Mouse (Mus musculus): ENCODE data around the gene Cdh26. TPM values are rescaled to one million over a fixed set of nuclear protein-coding genes. Genes with fewer than 3 reads are reported as not detected.

The Cdh26 gene
- polyA plus RNA-seq (2012; rRNA removed) = 0.08 and 0.12 TPM in 2 replicates

- Histone ChIP-seq H3K27me3 (replicated peaks; ENCODE audit: control insufficient read depth, insufficient read depth, low read length) (no peaks in the 10 kb centered on the region), H3K4me1 (ENCODE audit: control insufficient read depth, insufficient read depth, low read length) (no peaks in the 10 kb centered on the region), H3K27ac (ENCODE audit: insufficient read depth, low read depth, low read length) (no peak within 1 kb of the TSS), H3K4me3 (ENCODE audit: insufficient read depth, low read depth, low read length) (no peak within 1 kb of the TSS), H3K36me3 (ENCODE audit: control insufficient read depth, insufficient read depth, low read length) (no peaks in the 10 kb centered on the region)
- 96% methylated on average over 4 of the region's 4 CpGs for WGBS
- TF ChIP-seq CTCF (conservative IDR thresholded peaks at IDR 0.05; ENCODE audit: insufficient read depth, insufficient read length, low read depth, low read length) = no peak
- no peak for TF ChIP-seq POLR2A (IDR thresholded peaks at IDR 0.05; ENCODE audit: low read depth, low read length)
- no peak for DNase-seq
Measured at GRCm38 (mm10) chr2:178430231-178430630, at the start of gene Cdh26. Gene Cdh26 (plus strand): TSS chr2:178430531.

DNA sequence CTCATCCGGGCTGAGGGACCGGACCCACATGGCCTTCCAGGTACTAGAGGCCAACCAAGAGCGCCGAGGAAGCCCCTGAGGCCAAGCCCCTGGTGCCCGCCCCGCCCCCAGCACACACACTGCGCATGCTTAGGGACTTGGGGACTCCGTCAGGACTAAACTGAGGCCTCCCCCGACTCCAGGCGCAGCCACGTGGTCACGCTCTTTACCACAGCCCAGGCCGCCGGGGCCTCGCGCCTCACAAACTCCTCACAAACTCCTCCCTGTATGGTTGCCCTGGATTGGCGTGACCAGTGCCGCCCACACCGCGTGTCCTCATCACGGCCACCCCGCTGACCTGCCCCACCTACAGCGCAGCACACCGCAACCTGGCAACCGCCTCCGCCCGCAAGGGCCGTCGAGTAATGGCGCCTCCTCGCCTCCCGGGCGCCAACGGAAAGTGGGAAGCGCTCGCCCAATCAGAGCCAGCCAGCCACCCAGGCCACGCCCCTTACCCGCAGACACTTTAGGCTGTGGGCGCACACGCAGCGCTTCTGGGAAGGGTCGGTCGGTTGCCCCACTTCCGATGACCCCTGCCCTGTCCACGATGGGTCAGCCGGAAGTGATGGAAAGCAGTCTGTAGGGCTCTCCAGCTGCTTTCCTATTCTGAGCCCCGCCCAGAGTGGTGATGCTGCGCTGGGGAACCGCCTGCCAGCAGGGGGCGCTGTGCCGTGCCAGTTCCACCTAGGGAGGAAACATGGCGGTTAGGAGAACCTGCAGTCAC, 23.1 kb upstream of the Cdh26 start, which contains the start of gene Sycp2:
Gene Sycp2 (minus strand): TSS at position 633 of the 763 bp plus-strand sequence.
- Histone ChIP-seq H3K27me3 (replicated peaks; ENCODE audit: control insufficient read depth, insufficient read depth, low read length) (no peaks in the 10 kb centered on the region), H3K36me3 (ENCODE audit: control insufficient read depth, insufficient read depth, low read length) (no peaks in the 10 kb centered on the region), H3K4me1 (ENCODE audit: control insufficient read depth, insufficient read depth, low read length) (no peaks in the 10 kb centered on the region), H3K4me3 (ENCODE audit: insufficient read depth, low read depth, low read length) (no peak within 1 kb of the TSS), H3K27ac (ENCODE audit: insufficient read depth, low read depth, low read length) (no peak within 1 kb of the TSS)
- no peak for TF ChIP-seq CTCF (conservative IDR thresholded peaks at IDR 0.05; ENCODE audit: insufficient read depth, insufficient read length, low read depth, low read length)
- 87% methylated on average over 52 of the region's 52 CpGs for WGBS
- DNase-seq = no peak

GRCm38 (mm10) chr2:178409024-178409423, 21.3 kb upstream of the Cdh26 start:
- Histone ChIP-seq H3K36me3 (ENCODE audit: control insufficient read depth, insufficient read depth, low read length) (no peaks in the 10 kb centered on the region), H3K27ac (ENCODE audit: insufficient read depth, low read depth, low read length) (no peak overlapping the region), H3K4me1 (ENCODE audit: control insufficient read depth, insufficient read depth, low read length) (no peaks in the 10 kb centered on the region), H3K27me3 (replicated peaks; ENCODE audit: control insufficient read depth, insufficient read depth, low read length) (no peaks in the 10 kb centered on the region), H3K4me3 (ENCODE audit: insufficient read depth, low read depth, low read length) (no peak overlapping the region)
- no peak for DNase-seq
- TF ChIP-seq CTCF (conservative IDR thresholded peaks at IDR 0.05; ENCODE audit: insufficient read depth, insufficient read length, low read depth, low read length) (no peak), POLR2A (IDR thresholded peaks at IDR 0.05; ENCODE audit: low read depth, low read length) (no peak)
- WGBS = 46% methylated on average over 1 of the region's 1 CpGs

GRCm38 (mm10) chr2:178410286-178410685, 20.0 kb upstream of the Cdh26 start:
- 77% methylated on average over 6 of the region's 6 CpGs for WGBS
- TF ChIP-seq CTCF (conservative IDR thresholded peaks at IDR 0.05; ENCODE audit: insufficient read depth, insufficient read length, low read depth, low read length) (no peak), POLR2A (IDR thresholded peaks at IDR 0.05; ENCODE audit: low read depth, low read length) (no peak)
- H3K36me3 ChIP-seq (ENCODE audit: control insufficient read depth, insufficient read depth, low read length) = no peaks in the 10 kb centered on the region
- H3K4me1 ChIP-seq (ENCODE audit: control insufficient read depth, insufficient read depth, low read length) = 0 out of 2 replicates have a peak, but pooled peaks cover 3% of the 10 kb centered on the region
- H3K27ac ChIP-seq (ENCODE audit: insufficient read depth, low read depth, low read length) = no peak overlapping the region
- H3K4me3 ChIP-seq (ENCODE audit: insufficient read depth, low read depth, low read length) = no peak overlapping the region
- DNase-seq = no peak
- H3K27me3 ChIP-seq (replicated peaks; ENCODE audit: control insufficient read depth, insufficient read depth, low read length) = no peaks in the 10 kb centered on the region

DNA sequence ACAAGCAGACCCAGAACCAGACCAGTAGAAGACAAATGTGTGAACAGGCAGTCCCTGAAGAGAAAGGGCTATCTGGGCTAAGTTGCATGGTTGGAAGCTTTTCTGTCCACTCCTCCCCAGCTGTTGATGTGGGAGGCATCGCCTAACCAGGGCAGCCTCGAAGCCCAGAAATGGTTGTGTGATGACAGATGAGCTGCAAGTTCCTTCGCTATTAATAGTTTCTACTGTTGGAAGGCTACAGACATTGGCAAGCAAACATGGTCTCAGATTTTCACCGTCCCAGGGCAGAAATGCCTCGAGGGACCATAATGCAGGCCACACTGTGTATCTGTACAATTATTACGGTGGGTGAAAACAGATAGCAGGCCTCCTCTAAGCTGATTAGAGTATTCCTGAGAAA, 17.7 kb upstream of the Cdh26 start:
- no peak overlapping the region for H3K4me3 ChIP-seq (ENCODE audit: insufficient read depth, low read depth, low read length)
- H3K27me3 ChIP-seq (replicated peaks; ENCODE audit: control insufficient read depth, insufficient read depth, low read length) = no peaks in the 10 kb centered on the region
- 0 out of 2 replicates have a peak, but pooled peaks cover 3% of the 10 kb centered on the region for H3K4me1 ChIP-seq (ENCODE audit: control insufficient read depth, insufficient read depth, low read length)
- no peak for TF ChIP-seq POLR2A (IDR thresholded peaks at IDR 0.05; ENCODE audit: low read depth, low read length)
- no peak for TF ChIP-seq CTCF (conservative IDR thresholded peaks at IDR 0.05; ENCODE audit: insufficient read depth, insufficient read length, low read depth, low read length)
- no peaks in the 10 kb centered on the region for H3K36me3 ChIP-seq (ENCODE audit: control insufficient read depth, insufficient read depth, low read length)
- no peak for DNase-seq
- 37% methylated on average over 6 of the region's 6 CpGs for WGBS
- no peak overlapping the region for H3K27ac ChIP-seq (ENCODE audit: insufficient read depth, low read depth, low read length)

DNA sequence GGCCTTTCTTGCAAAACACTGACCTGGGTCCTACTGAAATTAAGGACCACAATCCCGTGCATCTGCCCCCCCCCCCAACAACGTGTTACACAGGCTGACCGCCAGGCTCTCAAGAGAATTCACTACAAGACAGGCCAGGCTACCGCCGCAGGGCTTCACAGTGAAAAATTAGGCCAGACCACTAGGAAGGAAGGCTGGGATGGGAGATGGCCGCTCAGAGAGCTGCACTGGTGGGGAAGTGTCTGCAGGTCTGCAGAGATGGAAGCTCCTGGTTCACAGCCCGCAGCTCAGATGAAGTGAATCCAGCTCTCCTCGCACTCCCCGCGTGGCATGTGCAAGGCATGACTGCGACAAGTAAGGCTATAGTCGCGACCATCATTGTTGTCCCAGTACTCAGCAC, 17.2 kb upstream of the Cdh26 start:
- Histone ChIP-seq H3K36me3 (ENCODE audit: control insufficient read depth, insufficient read depth, low read length) (no peaks in the 10 kb centered on the region), H3K4me1 (ENCODE audit: control insufficient read depth, insufficient read depth, low read length) (0 out of 2 replicates have a peak, but pooled peaks cover 3% of the 10 kb centered on the region), H3K27me3 (replicated peaks; ENCODE audit: control insufficient read depth, insufficient read depth, low read length) (no peaks in the 10 kb centered on the region), H3K4me3 (ENCODE audit: insufficient read depth, low read depth, low read length) (no peak overlapping the region), H3K27ac (ENCODE audit: insufficient read depth, low read depth, low read length) (no peak overlapping the region)
- DNase-seq = no peak
- no peak for TF ChIP-seq CTCF (conservative IDR thresholded peaks at IDR 0.05; ENCODE audit: insufficient read depth, insufficient read length, low read depth, low read length)
- no peak for TF ChIP-seq POLR2A (IDR thresholded peaks at IDR 0.05; ENCODE audit: low read depth, low read length)
- 70% methylated on average over 13 of the region's 13 CpGs for WGBS

DNA sequence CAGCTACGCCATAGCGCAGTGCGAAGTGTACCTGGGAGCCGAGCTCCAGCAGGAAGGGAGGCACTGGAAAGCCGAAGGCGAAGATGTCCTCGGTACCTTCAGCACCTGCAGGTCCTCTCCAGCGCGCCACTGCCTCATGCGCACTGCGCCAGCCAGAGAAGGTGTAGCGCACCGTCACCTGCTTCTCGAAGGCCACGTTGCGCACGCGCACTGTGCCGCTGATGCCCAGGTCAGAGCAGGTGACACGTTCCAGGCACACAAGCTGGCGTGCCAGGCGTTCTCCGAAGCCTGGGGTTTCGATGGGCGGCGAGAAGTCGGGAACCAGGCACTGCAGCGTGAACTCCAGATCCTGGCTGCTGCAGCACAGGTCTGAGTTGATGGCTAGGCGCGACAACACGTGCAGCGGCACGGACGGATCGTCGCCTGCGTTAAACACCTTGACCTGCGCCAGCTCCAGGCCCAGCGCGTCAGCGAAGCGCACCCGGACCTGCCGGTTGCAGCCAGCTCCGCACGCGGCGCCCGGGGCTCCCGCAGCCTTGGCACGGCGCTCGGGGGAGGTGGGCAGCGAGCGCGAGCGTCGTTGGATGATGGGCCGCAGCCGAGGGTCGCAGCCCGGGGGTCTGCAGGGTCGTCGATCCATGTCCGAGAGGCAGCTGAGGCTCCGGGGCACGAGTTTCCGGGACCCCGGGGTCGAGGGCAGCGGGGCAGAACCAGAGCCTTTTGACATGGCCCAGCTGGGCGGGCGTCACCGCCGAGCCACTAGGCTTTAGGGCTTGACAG, 16.7 kb upstream of the Cdh26 start:
- H3K4me1 ChIP-seq (ENCODE audit: control insufficient read depth, insufficient read depth, low read length) = 0 out of 2 replicates have a peak, but pooled peaks cover 3% of the 10 kb centered on the region
- H3K4me3 ChIP-seq (ENCODE audit: insufficient read depth, low read depth, low read length) = peak overlapping the region; percentile 70
- no peaks in the 10 kb centered on the region for H3K27me3 ChIP-seq (replicated peaks; ENCODE audit: control insufficient read depth, insufficient read depth, low read length)
- no peak for TF ChIP-seq POLR2A (IDR thresholded peaks at IDR 0.05; ENCODE audit: low read depth, low read length)
- DNase-seq = peak; percentile 14
- 18% methylated on average over 75 of the region's 75 CpGs for WGBS
- no peaks in the 10 kb centered on the region for H3K36me3 ChIP-seq (ENCODE audit: control insufficient read depth, insufficient read depth, low read length)
- H3K27ac ChIP-seq (ENCODE audit: insufficient read depth, low read depth, low read length) = no peak overlapping the region

Data from kidney, adult 2 months (tissue).